Mouse (Mus musculus) neural tube, embryonic 10.5 days (tissue): ENCODE results near the gene Luc7l3.

Experiments
- DNase-seq: peaks from one replicate; pipeline ENCODE4 v3.0.0-alpha.2; 2017; ENCODE audit warnings: low spot score; ENCODE audit errors: extremely low spot score

Luc7l3 gene

GRCm38 (mm10) chr11:94261585-94262370 is 60.0 kb downstream of the Luc7l3 start:
- DNase-seq: no peak

GRCm38 (mm10) chr11:94259814-94260213 is 62.0 kb downstream of the Luc7l3 start:
- DNase-seq: no peak

- no peak for DNase-seq
These were observed 63.8 kb downstream of the Luc7l3 start for GRCm38 (mm10) chr11:94257987-94258386.

GRCm38 (mm10) chr11:94255733-94256132 is 66.1 kb downstream of the Luc7l3 start:
- no peak for DNase-seq

GRCm38 (mm10) chr11:94253691-94254090 is 68.1 kb downstream of the Luc7l3 start:
- DNase-seq: no peak

DNA sequence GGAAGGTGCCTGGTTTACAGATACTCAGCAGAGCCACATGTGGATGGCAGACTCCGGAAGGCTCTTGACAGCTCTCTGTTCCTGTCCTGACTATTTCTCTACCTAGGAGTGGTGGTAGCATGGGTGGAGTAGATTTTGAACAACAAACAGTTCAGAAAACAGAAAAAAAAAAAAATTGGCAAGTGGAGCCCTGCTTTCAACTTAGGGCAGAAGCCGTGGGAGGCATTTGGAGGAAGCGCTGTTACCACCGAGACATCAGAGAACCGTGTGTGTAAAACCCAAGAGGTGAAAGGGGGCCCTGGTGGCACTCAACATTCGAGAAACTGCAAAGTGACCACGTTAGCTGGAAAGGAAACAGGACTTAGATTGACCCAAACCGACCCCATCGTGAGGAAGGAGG is 68.6 kb downstream of the Luc7l3 start:
- no peak for DNase-seq

GRCm38 (mm10) chr11:94246789-94247061 is 75.1 kb downstream of the Luc7l3 start:
- no peak for DNase-seq

DNA sequence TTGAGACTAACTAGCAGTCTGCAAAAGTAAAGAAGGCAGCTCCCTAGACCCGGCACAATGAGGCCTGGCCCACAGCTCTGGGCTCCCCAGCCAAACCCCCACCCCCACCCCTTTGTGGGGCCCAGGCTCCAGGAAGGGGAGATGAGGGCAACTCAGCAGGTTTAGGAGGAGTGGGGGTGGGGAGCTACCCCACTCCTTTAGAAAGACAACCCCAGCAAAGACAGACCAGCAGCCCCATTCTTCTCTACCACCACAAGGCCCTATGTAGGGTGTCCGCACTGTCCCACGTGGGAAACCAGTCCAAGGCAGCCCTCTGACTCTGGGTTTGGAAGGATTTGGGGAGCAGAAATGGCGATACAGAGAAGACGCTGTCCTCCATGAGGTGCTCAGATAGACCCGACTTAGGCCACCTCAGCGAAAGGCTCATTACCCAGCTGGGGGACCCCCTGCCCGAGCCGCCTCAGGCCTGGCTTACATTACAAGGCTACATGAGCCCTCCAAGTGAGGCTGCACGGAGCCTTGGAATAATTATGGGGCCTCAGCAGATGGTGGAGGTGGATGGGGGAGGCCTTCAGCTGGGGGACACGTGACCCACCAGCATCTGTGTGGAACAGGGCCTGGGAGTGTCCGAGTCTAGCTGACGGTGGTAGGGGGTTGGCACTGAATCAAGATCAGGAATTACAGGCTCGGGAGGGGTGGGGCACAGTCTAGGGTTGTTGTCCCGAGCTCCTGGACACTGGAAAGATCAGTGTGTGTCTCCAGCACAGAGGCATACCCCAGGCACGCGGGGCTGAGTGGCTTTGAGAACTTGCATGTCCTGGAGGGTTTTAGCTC is 75.6 kb downstream of the Luc7l3 start, which contains the start of gene Wfikkn2:
Gene Wfikkn2 (minus strand): TSS at position 51 of the 834 bp plus-strand sequence.
- peak; percentile 63 for DNase-seq

DNA sequence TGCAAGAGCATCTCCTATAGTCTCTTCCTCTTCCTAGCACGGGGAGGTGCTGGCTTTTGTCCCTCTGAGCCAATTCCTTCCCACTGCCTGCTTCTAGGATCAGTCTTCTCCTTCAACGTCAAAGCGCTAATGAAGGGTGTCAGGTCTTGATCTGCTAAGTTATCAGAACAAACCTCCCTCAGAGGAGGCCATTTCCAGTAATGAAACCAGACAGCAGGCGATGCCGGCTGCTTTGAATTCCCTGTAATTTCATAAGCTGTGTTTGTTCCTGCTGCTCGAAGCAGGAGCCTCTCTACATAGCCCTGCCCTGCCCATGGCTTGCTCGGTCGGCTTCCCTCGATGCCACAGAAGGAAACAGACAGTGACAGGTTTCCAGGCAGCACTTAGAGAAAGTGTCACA is 77.4 kb downstream of the Luc7l3 start:
- DNase-seq: no peak

- no peak for DNase-seq
These were observed 78.2 kb downstream of the Luc7l3 start for GRCm38 (mm10) chr11:94243422-94244180.

DNA sequence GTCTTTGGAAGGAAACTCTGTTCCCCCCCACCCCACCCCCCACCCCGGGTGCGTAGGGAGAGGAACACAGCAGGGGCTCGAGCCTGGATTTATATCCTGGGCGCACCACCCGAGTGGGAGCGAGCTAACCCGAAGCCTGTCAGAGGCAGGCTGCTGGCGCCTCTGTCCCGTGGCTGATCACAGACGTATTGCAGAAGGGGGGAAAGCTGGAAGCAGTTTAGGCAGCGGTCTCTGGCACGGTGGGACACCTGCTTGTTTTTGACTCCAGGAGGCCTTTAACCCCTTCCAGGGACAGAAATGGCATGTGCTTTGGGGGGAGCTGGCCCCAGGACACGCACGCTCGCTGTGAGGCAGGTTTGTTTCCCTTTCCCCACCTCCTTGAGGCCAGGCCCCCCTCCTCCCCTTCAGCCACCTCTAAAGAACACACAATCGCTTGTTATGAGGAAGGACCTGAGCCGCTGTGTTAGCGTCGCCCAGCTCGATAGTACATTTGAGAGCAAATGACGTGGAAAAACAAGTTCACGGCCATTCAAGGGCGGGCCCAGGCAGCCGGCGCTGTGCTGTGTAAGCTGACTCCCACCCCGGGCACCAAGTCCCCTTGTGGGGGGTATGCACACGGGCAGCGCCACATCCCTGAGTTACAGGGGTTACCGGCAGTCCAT is 78.9 kb downstream of the Luc7l3 start:
- peak; percentile 57 for DNase-seq

DNA sequence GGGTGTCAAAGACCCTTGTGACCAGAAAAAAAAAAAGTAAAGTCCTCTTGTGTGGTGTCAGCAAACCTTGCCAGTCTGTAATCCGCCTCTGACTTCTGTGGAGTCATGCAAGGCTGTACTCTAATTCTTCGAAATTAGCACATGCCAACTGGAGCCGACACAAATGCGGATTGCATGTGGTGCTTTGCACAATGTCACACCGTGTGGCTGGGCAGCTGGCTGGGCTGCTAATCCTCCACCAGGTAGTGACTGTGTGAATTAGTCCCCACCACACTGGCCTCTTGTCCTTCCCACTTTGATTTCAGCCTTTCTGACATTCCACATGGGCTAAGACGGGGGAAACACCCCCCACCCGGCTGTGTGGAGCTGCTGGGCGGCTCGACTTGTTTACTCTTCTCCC is 82.1 kb downstream of the Luc7l3 start:
- no peak for DNase-seq

DNA sequence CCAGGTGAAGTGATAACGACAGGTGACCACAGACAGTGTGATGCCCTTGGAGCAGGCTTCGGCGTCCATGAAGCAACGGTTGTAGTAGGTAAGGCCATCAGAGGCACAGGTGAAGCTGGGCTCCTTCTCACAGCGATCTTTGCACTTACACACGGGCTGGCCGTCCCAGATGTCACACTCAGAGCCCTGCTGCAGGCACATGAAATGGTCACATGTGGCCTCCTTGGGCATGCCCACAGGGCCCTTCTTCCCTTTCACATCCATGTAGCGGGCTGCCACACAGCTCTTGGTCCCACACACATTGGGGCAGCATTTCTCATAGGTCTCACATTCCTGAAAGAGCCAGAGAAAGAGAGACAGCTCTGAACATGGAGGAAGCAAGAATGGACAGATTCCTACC is 83.0 kb downstream of the Luc7l3 start:
- no peak for DNase-seq
